Mouse (Mus musculus): ENCODE results near the gene Fam71e2. TPM values are rescaled to one million over a fixed set of nuclear protein-coding genes. Genes with fewer than 3 reads are reported as not detected.

Gene Fam71e2
- polyA plus RNA-seq, 1 experiment, result not detected

DNA sequence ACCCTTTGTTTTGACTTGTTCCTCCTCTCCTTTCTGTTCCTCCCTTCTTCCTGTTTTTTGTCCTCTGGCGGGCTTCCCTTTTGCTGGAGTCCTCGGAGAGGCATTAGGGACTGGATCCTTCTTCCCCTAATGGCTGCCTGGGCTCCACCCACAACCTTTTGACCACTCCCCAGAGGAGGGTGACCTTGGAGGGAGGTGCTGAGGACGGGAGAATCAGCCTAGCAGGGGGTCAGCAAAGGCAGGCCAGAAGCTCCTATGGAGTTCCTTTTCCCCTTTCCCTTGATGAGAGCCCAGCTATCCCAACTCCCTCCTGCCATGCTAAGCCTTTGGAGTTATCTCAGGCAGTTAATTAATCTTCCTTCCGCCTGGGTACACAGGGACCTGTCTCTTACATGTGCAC, 30.0 kb downstream of the Fam71e2 start:
- no peaks in the 10 kb centered on the region for H3K4me1 ChIP-seq (ENCODE audit: control insufficient read depth, insufficient read depth, low read length)
- 0 out of 2 replicates have a peak overlapping the region, but pooled peaks have one; percentile 17 for H3K27ac ChIP-seq (ENCODE audit: insufficient read depth, low read length)
- peak overlapping the region; percentile 63 for H3K4me3 ChIP-seq (ENCODE audit: insufficient read depth, low read length)
- peak; percentile 61 for TF ChIP-seq POLR2A (IDR thresholded peaks at IDR 0.05; ENCODE audit: low read depth, low read length)
- TF ChIP-seq CTCF (IDR thresholded peaks at IDR 0.05; ENCODE audit: borderline replicate concordance, insufficient read depth, low read length), result no peak

DNA sequence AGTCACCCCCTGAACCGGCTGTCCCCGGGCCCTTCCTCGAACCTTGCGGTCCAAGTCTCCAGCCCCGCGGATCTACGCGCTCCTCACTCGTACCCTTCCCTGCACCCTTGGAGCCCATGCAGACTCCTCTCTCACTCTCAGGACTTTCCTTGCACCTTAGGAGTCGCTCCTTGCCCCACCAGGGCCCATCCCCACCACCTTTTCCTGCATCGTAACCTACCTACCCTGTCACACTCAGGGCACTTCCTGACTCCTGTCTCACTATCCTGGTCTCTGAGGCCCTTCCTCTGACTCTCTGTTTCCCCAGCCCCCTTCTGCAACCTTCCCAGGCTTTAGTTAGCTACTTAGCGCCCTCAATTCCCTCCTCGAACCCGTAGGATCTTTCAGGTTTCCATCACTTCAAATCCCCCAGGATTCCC, 30.8 kb downstream of the Fam71e2 start:
- Histone ChIP-seq H3K27ac (ENCODE audit: insufficient read depth, low read length) (peak overlapping the region; percentile 17), H3K4me3 (ENCODE audit: insufficient read depth, low read length) (peak overlapping the region; percentile 63), H3K4me1 (ENCODE audit: control insufficient read depth, insufficient read depth, low read length) (no peaks in the 10 kb centered on the region)
- TF ChIP-seq POLR2A (IDR thresholded peaks at IDR 0.05; ENCODE audit: low read depth, low read length) (peak; percentile 43; the same call in 1 of the 2 replicates), CTCF (IDR thresholded peaks at IDR 0.05; ENCODE audit: borderline replicate concordance, insufficient read depth, low read length) (no peak)

- H3K27ac ChIP-seq (ENCODE audit: insufficient read depth, low read length), result peak within 1 kb of the TSS; percentile 67
- peak within 1 kb of the TSS; percentile 63 for H3K4me3 ChIP-seq (ENCODE audit: insufficient read depth, low read length)
- TF ChIP-seq CTCF (IDR thresholded peaks at IDR 0.05; ENCODE audit: borderline replicate concordance, insufficient read depth, low read length), result no peak
- peak; percentile 84 for TF ChIP-seq POLR2A (IDR thresholded peaks at IDR 0.05; ENCODE audit: low read depth, low read length)
- no peaks in the 10 kb centered on the region for H3K4me1 ChIP-seq (ENCODE audit: control insufficient read depth, insufficient read depth, low read length)
Measured at GRCm38 (mm10) chr7:4739544-4740275, 31.4 kb downstream of the Fam71e2 start, which contains the start of gene Kmt5c. Gene Kmt5c (plus strand): TSS chr7:4740115.

- Histone ChIP-seq H3K4me1 (ENCODE audit: control insufficient read depth, insufficient read depth, low read length) (no peaks in the 10 kb centered on the region), H3K27ac (ENCODE audit: insufficient read depth, low read length) (peak overlapping the region; percentile 67), H3K4me3 (ENCODE audit: insufficient read depth, low read length) (peak overlapping the region; percentile 40)
- no peak for TF ChIP-seq POLR2A (IDR thresholded peaks at IDR 0.05; ENCODE audit: low read depth, low read length)
- TF ChIP-seq CTCF (IDR thresholded peaks at IDR 0.05; ENCODE audit: borderline replicate concordance, insufficient read depth, low read length), result no peak
Measured at GRCm38 (mm10) chr7:4739041-4739543, 32.0 kb downstream of the Fam71e2 start.

DNA sequence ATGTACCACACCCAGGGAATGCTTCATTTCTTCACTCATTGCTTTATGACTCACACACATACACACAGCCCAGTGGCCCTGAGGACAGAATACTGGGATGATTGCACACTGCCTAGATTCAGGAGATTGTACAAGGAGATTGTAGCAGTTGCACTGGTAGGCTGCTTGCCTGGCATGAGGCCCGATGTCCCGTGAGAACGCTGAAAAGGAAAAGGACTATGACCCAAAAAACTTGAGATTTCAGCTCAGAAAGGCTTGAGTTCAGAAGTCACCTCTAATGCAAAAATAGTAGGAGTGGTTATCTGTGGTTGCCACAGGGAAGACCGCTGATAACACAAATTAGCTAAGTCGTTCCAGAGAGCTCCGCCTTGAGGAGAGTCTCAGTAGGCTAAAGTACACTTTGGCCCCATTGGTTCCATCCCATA, 38.1 kb downstream of the Fam71e2 start:
- H3K27ac ChIP-seq (ENCODE audit: insufficient read depth, low read length), result no peak overlapping the region
- no peak for TF ChIP-seq CTCF (IDR thresholded peaks at IDR 0.05; ENCODE audit: borderline replicate concordance, insufficient read depth, low read length)
- TF ChIP-seq POLR2A (IDR thresholded peaks at IDR 0.05; ENCODE audit: low read depth, low read length), result no peak
- H3K4me3 ChIP-seq (ENCODE audit: insufficient read depth, low read length), result no peak overlapping the region
- H3K4me1 ChIP-seq (ENCODE audit: control insufficient read depth, insufficient read depth, low read length), result no peaks in the 10 kb centered on the region

DNA sequence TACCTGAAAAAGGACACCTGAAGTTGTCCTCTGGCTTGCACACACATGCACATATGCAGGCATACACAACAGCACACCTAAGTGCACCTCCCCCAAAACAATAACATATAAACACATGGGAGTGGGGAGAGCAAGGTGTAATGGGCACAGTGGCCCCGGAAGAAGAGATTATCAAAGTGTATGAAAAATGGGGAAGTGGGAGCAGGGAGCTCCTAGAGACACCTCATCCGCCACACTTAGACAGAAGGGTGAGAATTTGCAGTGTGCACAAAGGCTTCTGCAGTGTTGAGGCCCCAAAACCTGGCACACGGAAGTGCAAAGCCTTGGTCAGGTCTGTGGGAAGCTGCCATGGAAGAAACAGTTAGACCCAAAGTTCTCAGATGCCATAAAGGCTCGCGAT, 40.0 kb downstream of the Fam71e2 start:
- Histone ChIP-seq H3K4me1 (ENCODE audit: control insufficient read depth, insufficient read depth, low read length) (no peaks in the 10 kb centered on the region), H3K27ac (ENCODE audit: insufficient read depth, low read length) (no peak overlapping the region), H3K4me3 (ENCODE audit: insufficient read depth, low read length) (no peak overlapping the region)
- no peak for TF ChIP-seq POLR2A (IDR thresholded peaks at IDR 0.05; ENCODE audit: low read depth, low read length)
- TF ChIP-seq CTCF (IDR thresholded peaks at IDR 0.05; ENCODE audit: borderline replicate concordance, insufficient read depth, low read length), result no peak

DNA sequence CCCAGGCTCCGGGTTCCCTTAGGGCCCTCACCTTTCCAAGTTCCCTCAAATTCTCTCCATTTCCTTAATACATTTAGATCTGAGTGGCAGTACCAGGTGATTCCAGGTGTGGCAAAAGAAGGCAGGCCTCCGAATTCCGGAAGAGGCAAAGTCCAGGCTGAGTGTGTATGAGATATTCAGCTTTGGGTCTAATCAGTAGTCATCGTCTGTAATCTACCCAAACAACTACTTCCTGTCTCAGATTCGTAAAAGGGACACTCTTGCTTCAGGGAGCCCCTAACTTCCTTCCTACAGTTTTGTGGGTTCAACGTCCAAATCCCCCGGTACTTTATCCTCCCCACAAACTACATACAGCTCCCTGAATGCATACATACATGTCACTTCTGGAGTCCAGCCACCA, 45.9 kb downstream of the Fam71e2 start, which contains the start of gene Tmem150b:
TSS of gene Tmem150b (minus strand) at position 81 of the 400 bp plus-strand sequence.
- no peak within 1 kb of the TSS for H3K4me3 ChIP-seq (ENCODE audit: insufficient read depth, low read length)
- TF ChIP-seq POLR2A (IDR thresholded peaks at IDR 0.05; ENCODE audit: low read depth, low read length), result no peak
- no peak for TF ChIP-seq CTCF (IDR thresholded peaks at IDR 0.05; ENCODE audit: borderline replicate concordance, insufficient read depth, low read length)
- H3K27ac ChIP-seq (ENCODE audit: insufficient read depth, low read length), result no peak within 1 kb of the TSS
- H3K4me1 ChIP-seq (ENCODE audit: control insufficient read depth, insufficient read depth, low read length), result no peaks in the 10 kb centered on the region

- H3K27ac ChIP-seq (ENCODE audit: insufficient read depth, low read length), result no peak overlapping the region
- no peak for TF ChIP-seq CTCF (IDR thresholded peaks at IDR 0.05; ENCODE audit: borderline replicate concordance, insufficient read depth, low read length)
- TF ChIP-seq POLR2A (IDR thresholded peaks at IDR 0.05; ENCODE audit: low read depth, low read length), result no peak
- no peaks in the 10 kb centered on the region for H3K4me1 ChIP-seq (ENCODE audit: control insufficient read depth, insufficient read depth, low read length)
- H3K4me3 ChIP-seq (ENCODE audit: insufficient read depth, low read length), result no peak overlapping the region
Measured at GRCm38 (mm10) chr7:4724359-4724758, 46.7 kb downstream of the Fam71e2 start.

GRCm38 (mm10) chr7:4723508-4723907, 47.6 kb downstream of the Fam71e2 start:
- no peak overlapping the region for H3K4me3 ChIP-seq (ENCODE audit: insufficient read depth, low read length)

DNA sequence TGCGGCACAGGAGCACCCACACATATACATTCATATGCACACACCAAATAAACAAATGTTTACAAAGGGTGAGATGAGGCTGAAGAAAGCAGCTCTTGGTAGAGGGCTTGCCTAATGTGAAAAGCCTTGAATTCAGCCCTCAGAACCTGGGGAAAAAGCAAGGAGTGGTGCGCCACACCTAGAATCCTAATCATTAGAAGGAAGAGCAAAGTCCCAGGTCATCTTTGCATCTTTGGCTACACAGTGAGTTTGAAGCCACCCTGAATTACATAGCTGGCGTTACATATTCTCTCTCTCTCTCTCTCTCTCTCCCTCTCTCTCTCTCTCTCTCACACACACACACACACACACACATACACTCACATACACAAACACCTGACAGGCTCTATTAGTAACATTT, 51.8 kb downstream of the Fam71e2 start:
- H3K4me1 ChIP-seq (ENCODE audit: control insufficient read depth, insufficient read depth, low read length), result no peaks in the 10 kb centered on the region
- H3K27ac ChIP-seq (ENCODE audit: insufficient read depth, low read length), result no peak overlapping the region
- H3K4me3 ChIP-seq (ENCODE audit: insufficient read depth, low read length), result no peak overlapping the region
- TF ChIP-seq CTCF (IDR thresholded peaks at IDR 0.05; ENCODE audit: borderline replicate concordance, insufficient read depth, low read length), result no peak
- no peak for TF ChIP-seq POLR2A (IDR thresholded peaks at IDR 0.05; ENCODE audit: low read depth, low read length)

More at GRCm38 (mm10) chr7:4723508-4723907, 47.6 kb downstream of the Fam71e2 start:
- TF ChIP-seq CTCF (IDR thresholded peaks at IDR 0.05; ENCODE audit: borderline replicate concordance, insufficient read depth, low read length), result no peak
- TF ChIP-seq POLR2A (IDR thresholded peaks at IDR 0.05; ENCODE audit: low read depth, low read length), result no peak
- H3K27ac ChIP-seq (ENCODE audit: insufficient read depth, low read length), result no peak overlapping the region
- no peaks in the 10 kb centered on the region for H3K4me1 ChIP-seq (ENCODE audit: control insufficient read depth, insufficient read depth, low read length)
